Mouse (Mus musculus): Measurements from ENCODE around the gene Olfr98. TPM values are rescaled to one million over a fixed set of nuclear protein-coding genes. Genes with fewer than 3 reads are reported as not detected.
"Not testable (repeated sequence)": the region's sequence is repeated elsewhere in the genome, so short reads cannot be mapped to it uniquely, and the experiment has no call there.

Olfr98 gene
- polyA plus RNA-seq, 1 experiment: not detected

DNA sequence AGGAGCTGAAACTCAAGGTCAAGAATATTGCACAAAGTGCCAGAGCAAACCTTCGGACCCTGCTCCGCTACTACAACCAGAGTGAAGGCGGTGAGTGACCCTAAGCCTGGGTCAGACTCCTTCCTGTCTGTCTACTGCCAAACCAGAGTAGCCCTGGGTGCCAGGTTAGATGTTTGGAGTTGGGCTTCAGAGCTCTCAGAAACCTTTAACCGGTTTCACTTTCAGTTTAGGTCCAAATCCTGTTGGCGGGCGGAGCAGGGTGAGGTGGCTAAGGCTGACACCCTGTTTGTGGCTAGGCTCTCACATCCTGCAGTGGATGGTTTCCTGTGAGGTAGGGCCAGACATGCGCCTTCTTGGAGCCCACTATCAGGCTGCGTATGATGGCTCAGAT lies 7.1 kb upstream of the Olfr98 start:
- 4% methylated on average over 8 of the region's 8 CpGs for WGBS

DNA sequence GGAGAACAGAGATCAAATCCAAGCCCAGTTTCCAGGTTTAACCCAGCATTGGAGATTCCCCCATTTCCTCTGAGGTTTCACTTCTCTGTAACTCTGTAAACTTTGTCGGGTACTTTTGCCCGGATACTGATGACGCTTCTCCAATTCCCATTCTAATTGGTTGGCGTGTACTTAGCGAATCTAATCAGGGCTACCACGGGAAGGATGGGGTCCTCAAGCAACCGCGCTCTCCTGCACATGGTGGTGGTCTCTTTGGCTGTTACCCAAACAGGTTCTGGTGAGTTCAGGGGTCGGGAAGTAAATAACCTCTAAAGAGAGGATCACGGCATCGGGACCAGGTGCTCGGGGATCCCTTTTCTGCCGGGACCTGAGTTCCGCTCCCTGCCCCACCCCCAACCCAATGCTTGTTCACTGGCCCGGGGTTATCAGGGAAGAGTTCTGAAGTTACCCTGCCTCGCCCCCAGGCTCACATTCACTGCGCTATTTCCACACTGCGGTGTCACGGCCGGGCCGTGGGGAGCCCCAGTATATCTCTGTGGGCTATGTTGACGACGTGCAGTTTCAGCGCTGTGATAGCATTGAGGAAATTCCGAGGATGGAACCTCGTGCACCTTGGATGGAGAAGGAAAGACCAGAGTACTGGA lies 6.6 kb upstream of the Olfr98 start, which contains the start of gene H2-M3:
TSS of gene H2-M3 (plus strand) at position 163 of the 644 bp plus-strand sequence.
- Histone ChIP-seq H3K4me3 (replicated peaks; ENCODE audit: control insufficient read depth, low read depth, low read length) (peak within 1 kb of the TSS; percentile 91), H3K27ac (ENCODE audit: control insufficient read depth, insufficient read depth, low read depth, low read length, poor library complexity) (peak within 1 kb of the TSS; percentile 79), H3K4me1 (ENCODE audit: control insufficient read depth, insufficient read depth, low read length) (no peaks in the 10 kb centered on the region)
- under 1% methylated on average over 26 of the region's 26 CpGs for WGBS
- TF ChIP-seq POLR2A (IDR thresholded peaks at IDR 0.05; ENCODE audit: borderline replicate concordance, control insufficient read depth, low read depth, low read length) (no peak), CTCF (IDR thresholded peaks at IDR 0.05; ENCODE audit: control insufficient read depth, insufficient read depth, low read length) (no peak)

More for the DNA sequence above, 7.1 kb upstream of the Olfr98 start:
- Histone ChIP-seq H3K27ac (ENCODE audit: control insufficient read depth, insufficient read depth, low read depth, low read length, poor library complexity) (peak overlapping the region; percentile 79), H3K4me3 (replicated peaks; ENCODE audit: control insufficient read depth, low read depth, low read length) (peak overlapping the region; percentile 91), H3K4me1 (ENCODE audit: control insufficient read depth, insufficient read depth, low read length) (no peaks in the 10 kb centered on the region)
- TF ChIP-seq CTCF (IDR thresholded peaks at IDR 0.05; ENCODE audit: control insufficient read depth, insufficient read depth, low read length): no peak

DNA sequence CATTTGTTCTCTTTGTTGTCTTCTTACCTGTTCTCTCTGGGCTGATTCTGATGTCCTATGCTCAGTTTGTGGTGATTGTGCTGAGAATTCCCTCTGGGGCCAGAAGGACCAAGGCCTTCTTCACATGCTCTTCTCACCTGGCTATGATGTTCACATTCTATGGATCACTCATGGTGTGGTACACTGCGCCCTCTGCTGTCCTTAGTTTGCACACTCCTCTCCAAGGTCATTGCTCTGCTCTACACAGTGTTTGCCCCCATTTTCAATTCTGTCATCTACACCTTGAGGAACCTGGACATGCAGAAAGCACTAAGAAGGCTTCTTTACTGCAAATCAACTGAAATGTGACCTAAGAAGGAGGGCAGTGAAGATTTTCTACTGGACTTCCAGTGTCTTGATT lies 13.0 kb downstream of the Olfr98 start:
- no peaks in the 10 kb centered on the region for H3K4me1 ChIP-seq (ENCODE audit: control insufficient read depth, insufficient read depth, low read length)
- H3K4me3 ChIP-seq (replicated peaks; ENCODE audit: control insufficient read depth, low read depth, low read length): no peak overlapping the region
- no peak overlapping the region for H3K27ac ChIP-seq (ENCODE audit: control insufficient read depth, insufficient read depth, low read depth, low read length, poor library complexity)
- TF ChIP-seq POLR2A (IDR thresholded peaks at IDR 0.05; ENCODE audit: borderline replicate concordance, control insufficient read depth, low read depth, low read length) (no peak), CTCF (IDR thresholded peaks at IDR 0.05; ENCODE audit: control insufficient read depth, insufficient read depth, low read length) (peak; percentile 42)
- 24% methylated on average over 1 of the region's 1 CpGs for WGBS

GRCm38 (mm10) chr17:37249460-37249859 lies 14.1 kb downstream of the Olfr98 start:
- no peaks in the 10 kb centered on the region for H3K4me1 ChIP-seq (ENCODE audit: control insufficient read depth, insufficient read depth, low read length)
- no peak overlapping the region for H3K27ac ChIP-seq (ENCODE audit: control insufficient read depth, insufficient read depth, low read depth, low read length, poor library complexity)
- no peak overlapping the region for H3K4me3 ChIP-seq (replicated peaks; ENCODE audit: control insufficient read depth, low read depth, low read length)
- TF ChIP-seq POLR2A (IDR thresholded peaks at IDR 0.05; ENCODE audit: borderline replicate concordance, control insufficient read depth, low read depth, low read length) (no peak), CTCF (IDR thresholded peaks at IDR 0.05; ENCODE audit: control insufficient read depth, insufficient read depth, low read length) (no peak)

GRCm38 (mm10) chr17:37246715-37247114 lies 16.8 kb downstream of the Olfr98 start:
- Histone ChIP-seq H3K27ac (ENCODE audit: control insufficient read depth, insufficient read depth, low read depth, low read length, poor library complexity) (no peak overlapping the region), H3K4me1 (ENCODE audit: control insufficient read depth, insufficient read depth, low read length) (no peaks in the 10 kb centered on the region), H3K4me3 (replicated peaks; ENCODE audit: control insufficient read depth, low read depth, low read length) (no peak overlapping the region)
- TF ChIP-seq POLR2A (IDR thresholded peaks at IDR 0.05; ENCODE audit: borderline replicate concordance, control insufficient read depth, low read depth, low read length): no peak
- TF ChIP-seq CTCF (IDR thresholded peaks at IDR 0.05; ENCODE audit: control insufficient read depth, insufficient read depth, low read length): peak; percentile 14; the same call in 1 of the 2 replicates
- WGBS: 10% methylated on average over 5 of the region's 5 CpGs

DNA sequence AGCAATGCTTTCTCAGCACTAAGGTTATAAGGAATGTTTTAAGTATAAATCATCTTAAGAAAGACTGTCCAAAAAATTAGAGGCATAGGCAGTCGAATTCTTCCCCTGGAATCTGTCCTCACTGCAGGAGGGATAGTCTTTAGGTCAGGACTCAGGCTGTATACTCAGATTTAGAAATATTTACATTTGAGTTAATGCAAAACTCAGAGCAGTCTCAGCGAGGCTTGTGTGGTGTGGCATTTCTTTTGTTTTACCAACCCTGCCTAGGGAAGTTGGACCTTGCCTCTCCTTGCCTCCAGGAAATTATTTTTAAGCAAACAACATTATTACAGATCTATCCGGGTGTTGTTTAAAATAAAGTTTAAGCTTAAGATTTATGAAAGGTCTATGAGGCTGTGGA lies 21.4 kb downstream of the Olfr98 start:
- no peak overlapping the region for H3K4me3 ChIP-seq (replicated peaks; ENCODE audit: control insufficient read depth, low read depth, low read length)
- no peak for TF ChIP-seq POLR2A (IDR thresholded peaks at IDR 0.05; ENCODE audit: borderline replicate concordance, control insufficient read depth, low read depth, low read length)
- TF ChIP-seq CTCF (IDR thresholded peaks at IDR 0.05; ENCODE audit: control insufficient read depth, insufficient read depth, low read length): no peak
- no peaks in the 10 kb centered on the region for H3K4me1 ChIP-seq (ENCODE audit: control insufficient read depth, insufficient read depth, low read length)
- WGBS: 46% methylated on average over 3 of the region's 3 CpGs
- no peak overlapping the region for H3K27ac ChIP-seq (ENCODE audit: control insufficient read depth, insufficient read depth, low read depth, low read length, poor library complexity)

GRCm38 (mm10) chr17:37237230-37237629 lies 26.3 kb downstream of the Olfr98 start, which contains the start of gene Olfr97:
Olfr97 (minus strand) TSS chr17:37237330.
- H3K4me1 ChIP-seq (ENCODE audit: control insufficient read depth, insufficient read depth, low read length); H3K4me3 ChIP-seq (replicated peaks; ENCODE audit: control insufficient read depth, low read depth, low read length); H3K27ac ChIP-seq (ENCODE audit: control insufficient read depth, insufficient read depth, low read depth, low read length, poor library complexity): not testable (repeated sequence)
- WGBS: 79% methylated on average over 2 of the region's 2 CpGs

GRCm38 (mm10) chr17:37221879-37222278 lies 41.7 kb downstream of the Olfr98 start:
- WGBS: 23% methylated on average over 1 of the region's 1 CpGs
- Histone ChIP-seq H3K4me1 (ENCODE audit: control insufficient read depth, insufficient read depth, low read length) (no peaks in the 10 kb centered on the region), H3K4me3 (replicated peaks; ENCODE audit: control insufficient read depth, low read depth, low read length) (no peak overlapping the region), H3K27ac (ENCODE audit: control insufficient read depth, insufficient read depth, low read depth, low read length, poor library complexity) (no peak overlapping the region)
- TF ChIP-seq POLR2A (IDR thresholded peaks at IDR 0.05; ENCODE audit: borderline replicate concordance, control insufficient read depth, low read depth, low read length): no peak
- TF ChIP-seq CTCF (IDR thresholded peaks at IDR 0.05; ENCODE audit: control insufficient read depth, insufficient read depth, low read length): no peak

GRCm38 (mm10) chr17:37219846-37220245 lies 43.7 kb downstream of the Olfr98 start, which contains the start of gene Olfr96:
Olfr96 (plus strand) TSS chr17:37220146.
- 46% methylated on average over 4 of the region's 4 CpGs for WGBS
- no peaks in the 10 kb centered on the region for H3K4me1 ChIP-seq (ENCODE audit: control insufficient read depth, insufficient read depth, low read length)
- no peak for TF ChIP-seq CTCF (IDR thresholded peaks at IDR 0.05; ENCODE audit: control insufficient read depth, insufficient read depth, low read length)

More at GRCm38 (mm10) chr17:37219846-37220245, 43.7 kb downstream of the Olfr98 start, which contains the start of gene Olfr96:
- H3K4me3 ChIP-seq (replicated peaks; ENCODE audit: control insufficient read depth, low read depth, low read length): no peak within 1 kb of the TSS
- no peak within 1 kb of the TSS for H3K27ac ChIP-seq (ENCODE audit: control insufficient read depth, insufficient read depth, low read depth, low read length, poor library complexity)
